In genomic region chr9:57831267-57832082, GRCm38 (mm10) we compare ENCODE assay signal across 8 mouse cellular contexts. TPM values are rescaled to one million over a fixed set of nuclear protein-coding genes. Genes with fewer than 3 reads are reported as not detected.
DNase-seq lines count a peak whose midpoint lies in the region; ATAC-seq and TF ChIP-seq lines count a peak whose summit lies in the region.

No protein-coding gene starts in this region.

- peak overlapping the region; percentile 65 for H3K4me2 ChIP-seq in heart, embryonic 13.5 days
- peak overlapping the region; percentile 52 for H3K4me2 ChIP-seq in liver, embryonic 11.5 days
- H3K4me2 ChIP-seq in stomach, embryonic 15.5 days: peak overlapping the region; percentile 54

- no peak for TF ChIP-seq POLR2A in brain, embryonic 14.5 days (IDR thresholded peaks at IDR 0.05; ENCODE audit: borderline replicate concordance, extremely low read depth, insufficient read depth, insufficient read length, poor library complexity, severe bottlenecking)

- H3K9ac ChIP-seq in heart, embryonic 13.5 days: peak overlapping the region; percentile 37; the same call in 1 of the 2 replicates
- peak overlapping the region; percentile 45 for H3K9ac ChIP-seq in liver, embryonic 11.5 days (ENCODE audit: low read depth, low read length)
- no peak overlapping the region for H3K9ac ChIP-seq in stomach, embryonic 15.5 days

- peaks cover 88% of the 10 kb centered on the region for H3K4me1 ChIP-seq in heart, embryonic 13.5 days
- H3K4me1 ChIP-seq in liver, embryonic 11.5 days (replicated peaks; ENCODE audit: control insufficient read depth, insufficient read depth, low read length): peaks cover 40% of the 10 kb centered on the region
- H3K4me1 ChIP-seq in stomach, embryonic 15.5 days: peaks cover 18% of the 10 kb centered on the region

- peak; percentile 86 for DNase-seq in CD4-positive helper T cell, adult 2 months (ENCODE audit: low read depth, low spot score)
- DNase-seq in brain, embryonic 14.5 days (ENCODE audit: low read depth): peak; percentile 98
- DNase-seq in fibroblast of lung, adult 2 months (ENCODE audit: low read depth): peak; percentile 99
- DNase-seq in kidney, postnatal 10 days: peak; percentile 99
- peak; percentile 76 for DNase-seq in liver, embryonic 11.5 days (ENCODE audit: low spot score)
- DNase-seq in naive thymus-derived CD4-positive, alpha-beta T cell, adult 2 months (ENCODE audit: low read depth): peak; percentile 84

- no peak for TF ChIP-seq CTCF in brain, embryonic 14.5 days (IDR thresholded peaks at IDR 0.05; ENCODE audit: borderline replicate concordance, extremely low read depth, insufficient read depth, insufficient read length)

- peaks cover 22% of the 10 kb centered on the region for H3K27me3 ChIP-seq in heart, embryonic 13.5 days (replicated peaks)
- H3K27me3 ChIP-seq in liver, embryonic 11.5 days (replicated peaks; ENCODE audit: control insufficient read depth, insufficient read depth, low read length): no peaks in the 10 kb centered on the region
- H3K27me3 ChIP-seq in stomach, embryonic 15.5 days (replicated peaks): peaks cover 15% of the 10 kb centered on the region; the same call in 1 of the 2 replicates

- peak overlapping the region; percentile 78 for H3K27ac ChIP-seq in heart, embryonic 13.5 days (replicated peaks)
- H3K27ac ChIP-seq in liver, embryonic 11.5 days (ENCODE audit: low read depth, low read length): no peak overlapping the region
- peak overlapping the region; percentile 70 for H3K27ac ChIP-seq in stomach, embryonic 15.5 days

- ATAC-seq in heart, embryonic 13.5 days (ENCODE audit: extremely low read depth, insufficient number of reproducible peaks, low FRiP score, low TSS enrichment): peak; percentile 90
- peak; percentile 83 for ATAC-seq in liver, embryonic 11.5 days (replicated peaks; ENCODE audit: low FRiP score)
- ATAC-seq in stomach, embryonic 15.5 days (ENCODE audit: insufficient read depth, low FRiP score, low read depth): peak; percentile 95

- no peaks in the 10 kb centered on the region for H3K9me3 ChIP-seq in heart, embryonic 13.5 days
- H3K9me3 ChIP-seq in liver, embryonic 11.5 days (ENCODE audit: control insufficient read depth, low read length): no peaks in the 10 kb centered on the region
- H3K9me3 ChIP-seq in stomach, embryonic 15.5 days: no peaks in the 10 kb centered on the region

- peak overlapping the region; percentile 33 for H3K4me3 ChIP-seq in heart, embryonic 13.5 days
- peak overlapping the region; percentile 21; the same call in 1 of the 2 replicates for H3K4me3 ChIP-seq in liver, embryonic 11.5 days (ENCODE audit: low read depth, low read length)
- 0 out of 2 replicates have a peak overlapping the region, but pooled peaks have one; percentile 4 for H3K4me3 ChIP-seq in stomach, embryonic 15.5 days (replicated peaks)

- WGBS in heart, embryonic 13.5 days: 8% methylated on average over 24 of the region's 24 CpGs
- WGBS in liver, embryonic 11.5 days: 35% methylated on average over 24 of the region's 24 CpGs
- 3% methylated on average over 24 of the region's 24 CpGs for WGBS in stomach, embryonic 15.5 days

- peaks cover 6% of the 10 kb centered on the region; the same call in 1 of the 2 replicates for H3K36me3 ChIP-seq in heart, embryonic 13.5 days
- no peaks in the 10 kb centered on the region for H3K36me3 ChIP-seq in liver, embryonic 11.5 days (ENCODE audit: control insufficient read depth, insufficient read depth, low read length)
- no peaks in the 10 kb centered on the region for H3K36me3 ChIP-seq in stomach, embryonic 15.5 days

RNA-seq across cellular contexts. Expression of gene Arid3b, which starts 5.1 kb away (rescaled TPM):
- 15.4 and 16.6 TPM in 2 replicates for polyA plus RNA-seq in brain, embryonic 14.5 days (2012; rRNA removed)
- 11.3 and 12.3 TPM in 2 replicates for polyA plus RNA-seq in heart, embryonic 13.5 days (2015; fragmentation: Nextera tagmentation; extraction: Ambion mirVana)
- polyA plus RNA-seq in liver, embryonic 11.5 days (2014; fragmentation: Nextera tagmentation; extraction: Ambion mirVana): 20.3 and 21.4 TPM in 2 replicates
- 5.9 and 6.0 TPM in 2 replicates for polyA plus RNA-seq in stomach, embryonic 15.5 days (2015; fragmentation: Nextera tagmentation; extraction: Ambion mirVana)
